Mouse (Mus musculus) cortical plate, adult 2 months (tissue): ENCODE data around the gene Cd200r4. TPM values are rescaled to one million over a fixed set of nuclear protein-coding genes. Genes with fewer than 3 reads are reported as not detected.
"Not testable (repeated sequence)": the region's sequence is repeated elsewhere in the genome, so short reads cannot be mapped to it uniquely, and the experiment has no call there.

Source experiments
- H3K27ac ChIP-seq: fragments of 200-500 bp; 2 replicates; pipeline ENCODE4 v1.5.1; 2012; ENCODE audit warnings: low read length, control low read depth, inconsistent platforms; ENCODE audit not compliant: insufficient read depth
- H3K4me1 ChIP-seq: fragments of 200-500 bp; 2 replicates; pipeline ENCODE4 v1.6.1; 2011; ENCODE audit warnings: low read length; ENCODE audit not compliant: control insufficient read depth, insufficient read depth
- H3K4me3 ChIP-seq: fragments of 200-500 bp; 2 replicates; pipeline ENCODE4 v1.5.1; 2011; ENCODE audit warnings: mild to moderate bottlenecking, low read length, control low read depth; ENCODE audit not compliant: insufficient read depth
- CTCF ChIP-seq: fragments of 200-500 bp; IDR thresholded peaks from 2 replicates; pipeline ENCODE4 v1.5.1; 2011; ENCODE audit warnings: mild to moderate bottlenecking, control low read depth, low read length; ENCODE audit not compliant: insufficient read depth; ENCODE audit errors: extremely low read depth
- POLR2A ChIP-seq: fragments of 200-500 bp; IDR thresholded peaks from 2 replicates; pipeline ENCODE4 v1.6.1; 2011; ENCODE audit warnings: mild to moderate bottlenecking, low read length, control low read depth; ENCODE audit not compliant: insufficient read depth; ENCODE audit errors: extremely low read depth
- polyA plus RNA-seq: library from polyadenylated mRNA; depleted of rRNA; stranded (reverse); fragments of >200 nt; gene quantifications from 2 replicates; pipeline ENCODE4 v1.2.3, GENCODE M21; 2012; rRNA removed

The Cd200r4 gene
- polyA plus RNA-seq, 1 experiment, result 0.88 TPM

DNA sequence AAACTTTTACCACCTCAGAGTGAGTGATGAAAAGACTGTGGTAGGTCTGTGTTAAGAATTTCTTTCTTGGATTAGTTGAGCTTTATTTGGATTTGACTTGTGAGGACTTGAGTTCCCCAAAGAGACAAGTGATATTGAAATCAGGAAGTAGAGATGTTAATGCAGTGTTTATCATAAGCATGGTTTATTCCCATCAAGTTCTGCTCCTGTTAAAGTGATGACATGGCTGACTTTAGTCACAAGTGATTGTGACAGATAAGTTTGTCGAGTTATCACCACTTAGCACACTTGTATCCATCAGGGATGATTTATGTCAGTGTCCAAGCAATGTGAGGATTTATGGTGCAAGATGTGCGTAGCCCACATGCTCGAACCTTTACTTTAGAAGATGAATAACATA is 20.8 kb downstream of the Cd200r4 start:
- Histone ChIP-seq H3K4me3 (no peak overlapping the region), H3K27ac (no peak overlapping the region)
- TF ChIP-seq CTCF (no peak), POLR2A (no peak)

GRCm38 (mm10) chr16:44833189-44833588 is 21.7 kb downstream of the Cd200r4 start:
- H3K4me3 ChIP-seq, H3K4me1 ChIP-seq, H3K27ac ChIP-seq: not testable (repeated sequence)

More for the DNA sequence above, 20.8 kb downstream of the Cd200r4 start:
- no peaks in the 10 kb centered on the region for H3K4me1 ChIP-seq

- Histone ChIP-seq H3K4me1 (no peaks in the 10 kb centered on the region), H3K27ac (no peak within 1 kb of the TSS), H3K4me3 (no peak within 1 kb of the TSS)
- TF ChIP-seq CTCF (no peak), POLR2A (no peak)
These were observed 55.3 kb downstream of the Cd200r4 start, which contains the start of gene Cd200r2 for GRCm38 (mm10) chr16:44866797-44867196. Cd200r2 (plus strand) TSS chr16:44867097.

- no peaks in the 10 kb centered on the region for H3K4me1 ChIP-seq
- no peak overlapping the region for H3K27ac ChIP-seq
- H3K4me3 ChIP-seq, result no peak overlapping the region
- TF ChIP-seq POLR2A (no peak), CTCF (no peak)
These were observed 63.6 kb downstream of the Cd200r4 start for GRCm38 (mm10) chr16:44875178-44875577.

- H3K4me3 ChIP-seq, result no peak overlapping the region
- no peak overlapping the region for H3K27ac ChIP-seq
These were observed 65.1 kb downstream of the Cd200r4 start for GRCm38 (mm10) chr16:44876625-44877024.

DNA sequence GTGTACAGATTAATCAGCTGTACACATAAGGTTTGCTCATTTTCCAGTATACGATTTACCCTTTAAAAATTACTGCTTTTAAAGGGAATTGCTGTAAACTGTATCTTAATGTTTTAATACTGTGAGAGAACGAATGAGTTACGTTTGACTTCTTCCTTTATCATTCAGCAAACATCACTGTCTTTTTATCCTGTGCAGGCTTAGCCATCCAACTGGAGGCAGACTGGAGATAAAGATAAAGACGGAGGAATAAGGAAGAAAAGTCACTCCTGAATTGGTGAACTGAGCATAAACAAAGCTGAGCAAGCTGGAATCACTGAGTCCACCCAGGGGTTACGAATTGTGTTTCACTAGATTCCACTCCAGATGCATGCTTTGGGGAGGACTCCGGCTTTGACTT is 66.1 kb downstream of the Cd200r4 start:
- H3K27ac ChIP-seq, result no peak overlapping the region
- H3K4me3 ChIP-seq, result no peak overlapping the region
- no peak for TF ChIP-seq POLR2A
- no peak for TF ChIP-seq CTCF
- no peaks in the 10 kb centered on the region for H3K4me1 ChIP-seq

More at GRCm38 (mm10) chr16:44876625-44877024, 65.1 kb downstream of the Cd200r4 start:
- TF ChIP-seq POLR2A, result no peak
- TF ChIP-seq CTCF, result no peak
- no peaks in the 10 kb centered on the region for H3K4me1 ChIP-seq

Other genes with a start within 250 kb of the Cd200r4 start
- 3.4 and 3.5 TPM in 2 replicates for gene Nepro, start 87.4 kb upstream of the Cd200r4 start, polyA plus RNA-seq
- gene Gtpbp8, start 65.4 kb upstream of the Cd200r4 start, polyA plus RNA-seq, result 16.9 and 17.4 TPM in 2 replicates
- gene Cd200r1, start 46.0 kb upstream of the Cd200r4 start, polyA plus RNA-seq, result 0.62 and 0.75 TPM in 2 replicates
- not detected in 2 replicates for gene Cd200r2, start 55.4 kb downstream of the Cd200r4 start, polyA plus RNA-seq
- gene Cd200r3, start 131.9 kb downstream of the Cd200r4 start, polyA plus RNA-seq, result not detected in 2 replicates